Mouse (Mus musculus) Patski (cell line): Measurements from ENCODE around the gene Zfp273. TPM values are rescaled to one million over a fixed set of nuclear protein-coding genes. Genes with fewer than 3 reads are reported as not detected.
"Not testable (repeated sequence)": the region's sequence is repeated elsewhere in the genome, so short reads cannot be mapped to it uniquely, and the experiment has no call there.

Source experiments
- ATAC-seq: fragments of 100-300 bp; one replicate; pipeline ENCODE4 v1.8.0; 2021
- CTCF ChIA-PET: fragments of 350-600 bp; sonication (Branson Sonifier 250); formaldehyde crosslinking; loops from one replicate; lab custom pipeline; 2022; ENCODE audit warnings: inconsistent platforms; lab: Charles Lee
- POLR2A ChIA-PET: fragments of 350-600 bp; sonication (Branson Sonifier 250); formaldehyde crosslinking; loops from one replicate; lab custom pipeline; 2022; ENCODE audit warnings: antibody characterized with exemption, inconsistent platforms; lab: Charles Lee
- DNase-seq: peaks from one replicate; pipeline ENCODE4 v3.0.0-alpha.2; 2011; ENCODE audit warnings: low read depth, low spot score
- H3K27me3 ChIP-seq: fragments of 371-371 bp; one replicate; pipeline ENCODE4 v1.5.1; 2021
- CTCF ChIP-seq: fragments of 100-300 bp; IDR thresholded peaks from one replicate; pipeline ENCODE4 v1.5.1; 2021
- in situ Hi-C: fragments of 300-500 bp; cut with MboI; formaldehyde crosslinking; loops from 3 replicates; pipeline ENCODE4 v1.11.1; 2018; ENCODE audit warnings: low pct_unique_long_range_greater_than_20kb, mixed read lengths
- polyA plus RNA-seq: library from polyadenylated mRNA; unstranded; gene quantifications from one replicate; pipeline ENCODE4 v1.2.3, GENCODE M21; 2021

Zfp273 gene
- polyA plus RNA-seq, result 3.6 TPM

DNA sequence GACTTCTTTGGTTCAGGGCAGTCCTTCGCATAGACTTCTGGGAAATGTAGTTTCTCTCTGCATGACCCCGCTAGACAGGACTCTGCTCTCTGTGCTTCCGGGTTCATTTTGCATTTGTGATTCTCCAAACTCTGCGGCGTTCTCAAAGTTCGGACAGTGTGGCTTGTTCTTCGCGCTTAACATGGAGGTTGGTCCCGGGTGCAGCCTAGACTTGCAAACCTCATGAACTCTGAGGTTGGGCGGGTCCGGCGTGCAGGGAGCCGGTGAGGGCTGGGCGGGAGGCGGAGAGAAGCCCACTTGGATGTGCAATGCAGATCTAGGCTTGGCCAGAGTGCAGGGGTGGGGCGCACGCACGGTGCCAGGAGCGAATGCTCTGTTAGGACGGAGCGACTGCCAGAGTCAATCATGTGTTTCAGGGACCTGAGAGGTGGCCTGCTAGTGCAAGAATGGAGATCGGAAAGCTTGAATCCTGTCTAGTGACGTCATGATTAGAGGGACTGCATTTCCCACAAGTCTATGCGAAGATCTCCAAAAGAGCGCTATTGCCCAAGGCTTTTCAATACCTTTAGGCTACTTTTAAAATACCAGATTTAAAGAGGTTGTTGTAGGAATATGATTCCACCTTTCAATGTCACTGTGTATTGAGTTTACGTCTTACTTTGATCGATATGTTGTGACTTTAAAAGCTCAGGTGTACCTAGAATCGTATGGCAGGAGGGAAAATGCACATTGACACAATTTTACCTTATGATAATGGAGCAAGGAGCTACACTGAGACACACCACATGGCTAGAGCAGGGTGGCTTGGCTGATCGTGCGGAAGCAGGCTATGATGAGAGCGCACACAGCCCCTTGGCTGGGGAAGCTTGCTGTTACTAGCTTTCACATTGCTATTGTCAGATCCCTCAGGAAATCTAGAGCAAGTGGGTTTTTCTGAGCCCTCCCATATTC, at the start of gene Zfp273:
Gene Zfp273, plus strand, starts transcription at position 31 of the 951 bp plus-strand sequence.
- CTCF ChIA-PET, result no interaction called here
- peak; percentile 96 for ATAC-seq

DNA sequence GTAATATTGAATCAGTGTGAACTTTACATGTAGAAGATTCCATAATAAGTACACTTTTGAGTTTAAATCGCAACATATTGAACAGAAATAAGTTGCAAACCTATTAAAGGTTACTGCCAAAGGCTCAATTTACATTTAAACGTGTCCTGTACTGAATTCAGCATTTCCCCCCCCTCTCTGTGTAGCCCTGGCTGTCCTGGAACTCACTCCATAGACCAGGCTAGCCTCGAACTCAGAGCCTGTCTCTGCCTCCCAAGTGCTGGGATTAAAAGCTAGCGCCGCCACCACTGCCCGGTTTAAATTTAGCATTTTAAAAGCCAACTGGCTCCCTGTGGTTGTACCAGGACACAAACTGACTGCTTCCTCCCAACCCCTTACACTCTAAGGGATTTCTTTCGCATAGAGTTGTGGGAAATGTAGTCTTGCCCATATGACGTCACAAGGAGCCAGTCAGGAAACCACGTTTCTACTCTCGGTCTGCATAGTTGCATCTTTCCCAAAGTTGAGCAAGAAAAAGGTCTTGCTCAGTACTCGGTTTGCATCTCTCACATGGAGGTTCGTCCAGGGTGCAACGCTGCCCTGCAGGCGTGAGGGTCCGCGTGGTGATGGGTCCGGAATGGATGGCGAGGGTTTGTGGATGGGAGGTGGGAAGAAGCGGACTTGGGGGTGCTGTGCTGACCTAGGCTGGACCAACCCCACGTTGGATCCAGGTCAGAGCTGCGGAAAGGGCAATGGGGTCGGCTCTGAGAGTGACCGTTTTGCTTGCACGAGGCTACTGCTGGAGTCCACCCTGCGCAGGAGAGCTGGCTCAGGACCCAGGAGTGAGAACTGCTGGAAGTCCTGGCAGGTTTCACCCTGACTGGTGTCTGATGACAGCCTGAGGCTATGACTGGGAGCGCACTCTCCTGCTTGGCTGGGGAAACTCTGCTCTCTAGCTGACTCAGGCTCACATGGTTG, 34.0 kb upstream of the Zfp273 start, which contains the start of gene Zfp493:
Gene Zfp493, plus strand, starts transcription at position 429 of the 957 bp plus-strand sequence.
- H3K27me3 ChIP-seq, result no peaks in the 10 kb centered on the region
- TF ChIP-seq CTCF, result no peak
- no peak for DNase-seq
- in situ Hi-C loops, result no loop called here
- ATAC-seq, result peak; percentile 82
- POLR2A ChIA-PET, result no interaction called here
- CTCF ChIA-PET, result no interaction called here

More for the DNA sequence above, at the start of gene Zfp273:
- DNase-seq, result peak; percentile 31
- no peaks in the 10 kb centered on the region for H3K27me3 ChIP-seq
- POLR2A ChIA-PET, result interaction anchor here (0.6 kb wide), 1 partner anchor 558 kb away, joined by 4 read pairs; no protein-coding TSS in a partner anchor
- TF ChIP-seq CTCF, result no peak
- in situ Hi-C loops, result no loop called here

GRCm38 (mm10) chr13:67791921-67792455, 21.6 kb upstream of the Zfp273 start:
- POLR2A ChIA-PET, result no interaction called here
- in situ Hi-C loops, result no loop called here

DNA sequence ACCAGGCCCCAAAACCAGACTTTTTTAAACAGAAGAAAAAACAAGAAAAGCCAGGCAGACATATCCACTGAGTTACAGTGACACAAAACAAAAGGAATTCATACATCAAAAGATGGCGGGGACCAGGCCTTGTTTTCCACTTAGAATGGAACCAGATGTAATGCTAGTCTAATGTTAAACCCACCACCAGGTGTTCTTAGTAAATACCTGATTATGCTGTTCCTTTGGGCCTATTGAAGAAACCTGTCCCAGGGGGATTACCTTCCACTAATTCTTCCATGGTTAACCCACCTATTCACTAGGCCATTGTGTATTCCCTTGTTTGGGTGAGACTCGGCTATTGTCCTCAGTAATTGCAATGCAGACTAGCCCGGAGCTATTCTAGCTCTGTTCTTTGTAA, 14.9 kb upstream of the Zfp273 start:
- H3K27me3 ChIP-seq, result no peaks in the 10 kb centered on the region
- no peak for ATAC-seq
- no peak for DNase-seq
- ChIA-PET POLR2A (no interaction called here), CTCF (no interaction called here)
- TF ChIP-seq CTCF, result no peak
- in situ Hi-C loops, result no loop called here

More at GRCm38 (mm10) chr13:67791921-67792455, 21.6 kb upstream of the Zfp273 start:
- CTCF ChIA-PET, result no interaction called here
- H3K27me3 ChIP-seq, result no peaks in the 10 kb centered on the region
- DNase-seq, result no peak
- no peak for TF ChIP-seq CTCF
- no peak for ATAC-seq

- in situ Hi-C loops, ATAC-seq, DNase-seq, POLR2A ChIA-PET, CTCF ChIA-PET, H3K27me3 ChIP-seq: not testable (repeated sequence)
Observed at GRCm38 (mm10) chr13:67799151-67799550, 14.4 kb upstream of the Zfp273 start.

- CTCF ChIA-PET, result no interaction called here
- POLR2A ChIA-PET, result no interaction called here
- in situ Hi-C loops, result no loop called here
- ATAC-seq (no peak), DNase-seq (no peak)
- H3K27me3 ChIP-seq, result no peaks in the 10 kb centered on the region
- TF ChIP-seq CTCF, result no peak
Observed at GRCm38 (mm10) chr13:67811651-67812210, 1.8 kb upstream of the Zfp273 start.

- ATAC-seq, result no peak
- in situ Hi-C loops, result no loop called here
- CTCF ChIA-PET, result no interaction called here
Observed at GRCm38 (mm10) chr13:67812961-67813709, 405 bp upstream of the Zfp273 start.

DNA sequence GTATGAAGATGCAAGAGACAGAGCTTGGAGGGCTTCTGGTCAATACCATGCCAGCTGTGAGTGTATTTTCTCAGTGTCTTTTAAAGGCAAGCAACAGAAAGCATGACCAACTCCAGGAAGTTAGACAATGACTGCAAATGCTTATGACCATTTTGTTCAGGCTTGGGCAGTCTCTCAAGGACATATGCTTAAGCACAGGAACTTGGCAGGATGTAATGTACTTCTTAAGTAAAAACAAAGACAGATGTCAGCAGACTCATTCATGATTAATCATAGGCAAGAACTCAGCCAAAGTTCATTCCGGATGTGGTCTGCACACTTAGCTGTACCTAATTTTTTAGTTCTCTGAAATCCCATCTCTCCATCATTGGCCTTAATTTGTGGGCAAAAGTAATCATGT, 5.1 kb downstream of the Zfp273 start:
- DNase-seq (no peak), ATAC-seq (no peak)
- ChIA-PET POLR2A (no interaction called here), CTCF (no interaction called here)
- in situ Hi-C loops, result no loop called here
- TF ChIP-seq CTCF, result no peak
- no peaks in the 10 kb centered on the region for H3K27me3 ChIP-seq

More at GRCm38 (mm10) chr13:67812961-67813709, 405 bp upstream of the Zfp273 start:
- no peaks in the 10 kb centered on the region for H3K27me3 ChIP-seq
- POLR2A ChIA-PET, result no interaction called here
- no peak for DNase-seq
- TF ChIP-seq CTCF, result no peak

DNA sequence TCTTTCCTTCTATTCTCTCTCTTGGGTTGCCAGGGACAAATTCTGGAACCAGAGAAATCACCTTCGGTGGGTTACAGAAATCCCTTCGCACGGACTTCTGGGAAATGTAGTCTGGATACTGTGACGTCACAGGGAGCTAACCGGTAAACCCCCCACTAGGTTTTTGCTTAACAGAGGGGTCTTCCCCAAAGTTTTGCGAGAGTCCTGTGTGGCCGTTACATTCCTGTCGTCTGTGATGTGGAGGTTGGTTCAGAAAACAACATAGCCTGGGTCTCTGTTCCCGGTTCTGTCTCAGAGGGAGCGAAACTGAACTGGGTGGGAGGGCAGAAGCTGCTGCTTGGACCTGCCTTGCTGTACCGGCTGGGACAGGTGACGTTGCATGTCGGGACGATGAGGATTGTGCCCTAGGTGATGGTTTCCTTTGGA, 17.4 kb downstream of the Zfp273 start, which contains the start of gene Gm10037:
Gene Gm10037, plus strand, starts transcription at position 196 of the 426 bp plus-strand sequence.
- no peak for ATAC-seq
- no peak for TF ChIP-seq CTCF
- in situ Hi-C loops, result loop anchor here (10.0 to 25.0 kb wide), 4 partner anchors 96 to 731 kb away; partner anchors contain the start of gene Zfp457
- H3K27me3 ChIP-seq, result no peaks in the 10 kb centered on the region
- DNase-seq, result no peak
- POLR2A ChIA-PET, result no interaction called here
- CTCF ChIA-PET, result no interaction called here

- ATAC-seq, POLR2A ChIA-PET, CTCF ChIA-PET, H3K27me3 ChIP-seq, DNase-seq: not testable (repeated sequence)
- in situ Hi-C loops, result loop anchor here (10.0 to 25.0 kb wide), 4 partner anchors 98 to 729 kb away; partner anchors contain the start of gene Zfp457
Observed at GRCm38 (mm10) chr13:67833137-67833536, 19.6 kb downstream of the Zfp273 start.
